Mouse (Mus musculus): ENCODE results near the gene Man2a2. TPM values are rescaled to one million over a fixed set of nuclear protein-coding genes. Genes with fewer than 3 reads are reported as not detected.
A peak's percentile ranks its signal among the peaks of the same experiment; 100 is the strongest.

The Man2a2 gene
- polyA plus RNA-seq, 1 experiment, result 40.0 TPM

DNA sequence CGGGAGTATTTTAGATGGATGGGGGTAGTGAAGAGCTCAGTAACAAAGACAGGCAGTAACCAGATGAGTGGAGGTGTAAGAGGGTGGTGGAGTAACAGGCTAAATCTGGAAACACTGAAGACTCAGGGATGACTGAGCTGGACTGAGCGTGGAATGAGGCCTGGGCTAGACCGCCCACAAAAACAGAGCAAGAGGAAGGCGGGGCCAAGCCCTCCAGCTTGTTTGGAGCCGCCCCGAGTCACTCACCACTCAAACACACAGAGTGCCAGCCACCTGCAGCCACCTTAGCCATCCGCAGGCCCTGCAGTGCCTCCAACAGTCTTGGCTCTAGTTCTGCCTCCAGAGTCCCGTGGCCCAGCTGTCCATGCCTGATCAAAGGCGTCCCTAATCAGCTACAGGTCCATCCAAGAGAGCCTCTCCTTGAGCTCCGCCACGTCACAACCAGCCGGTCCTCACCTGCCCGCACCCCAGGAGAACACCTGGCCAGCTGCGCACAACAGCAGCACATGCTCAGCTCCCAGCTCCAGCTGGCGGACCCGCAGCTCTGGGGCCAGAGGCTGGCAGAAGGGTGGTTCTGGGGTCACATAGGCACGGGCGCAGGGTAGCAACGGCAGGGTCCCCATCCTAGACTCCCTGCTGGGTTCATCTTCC is 51.2 kb downstream of the Man2a2 start:
- H3K4me1 ChIP-seq (ENCODE audit: control insufficient read depth, insufficient read depth, low read length), result no peaks in the 10 kb centered on the region
- TF ChIP-seq CTCF (IDR thresholded peaks at IDR 0.05; ENCODE audit: control insufficient read depth, insufficient read depth, low read length), result no peak
- TF ChIP-seq POLR2A (IDR thresholded peaks at IDR 0.05; ENCODE audit: borderline replicate concordance, control insufficient read depth, low read depth, low read length), result no peak
- no peak overlapping the region for H3K27ac ChIP-seq (ENCODE audit: control insufficient read depth, insufficient read depth, low read depth, low read length, poor library complexity)
- no peak overlapping the region for H3K4me3 ChIP-seq (replicated peaks; ENCODE audit: control insufficient read depth, low read depth, low read length)
- whole genome bisulfite sequencing, result 88% methylated on average over 19 of the region's 19 CpGs

DNA sequence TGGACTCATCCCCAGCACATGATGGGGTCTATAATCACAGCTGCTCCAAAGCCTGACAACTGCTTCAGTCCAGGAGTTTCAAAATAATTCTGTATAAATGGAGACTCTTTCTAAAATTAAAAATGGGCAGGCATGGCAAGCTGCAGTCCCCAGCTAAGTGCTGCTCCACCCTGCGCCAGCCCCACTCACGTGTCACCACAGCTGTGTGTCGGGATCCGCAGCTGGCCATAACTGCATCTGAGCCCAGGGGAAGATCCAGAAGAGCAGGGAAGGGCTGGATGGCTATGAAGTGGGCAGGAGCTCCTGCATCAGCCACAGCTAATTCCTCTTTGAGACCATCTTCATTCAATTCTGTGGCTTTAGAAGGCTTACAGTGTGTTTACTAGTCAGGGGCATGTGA is 52.5 kb downstream of the Man2a2 start:
- Histone ChIP-seq H3K4me1 (ENCODE audit: control insufficient read depth, insufficient read depth, low read length) (no peaks in the 10 kb centered on the region), H3K27ac (ENCODE audit: control insufficient read depth, insufficient read depth, low read depth, low read length, poor library complexity) (no peak overlapping the region), H3K4me3 (replicated peaks; ENCODE audit: control insufficient read depth, low read depth, low read length) (no peak overlapping the region)
- 92% methylated on average over 4 of the region's 4 CpGs for WGBS
- TF ChIP-seq CTCF (IDR thresholded peaks at IDR 0.05; ENCODE audit: control insufficient read depth, insufficient read depth, low read length), result no peak
- TF ChIP-seq POLR2A (IDR thresholded peaks at IDR 0.05; ENCODE audit: borderline replicate concordance, control insufficient read depth, low read depth, low read length), result 0 out of 2 replicates have a peak, but pooled peaks have one; percentile 14

DNA sequence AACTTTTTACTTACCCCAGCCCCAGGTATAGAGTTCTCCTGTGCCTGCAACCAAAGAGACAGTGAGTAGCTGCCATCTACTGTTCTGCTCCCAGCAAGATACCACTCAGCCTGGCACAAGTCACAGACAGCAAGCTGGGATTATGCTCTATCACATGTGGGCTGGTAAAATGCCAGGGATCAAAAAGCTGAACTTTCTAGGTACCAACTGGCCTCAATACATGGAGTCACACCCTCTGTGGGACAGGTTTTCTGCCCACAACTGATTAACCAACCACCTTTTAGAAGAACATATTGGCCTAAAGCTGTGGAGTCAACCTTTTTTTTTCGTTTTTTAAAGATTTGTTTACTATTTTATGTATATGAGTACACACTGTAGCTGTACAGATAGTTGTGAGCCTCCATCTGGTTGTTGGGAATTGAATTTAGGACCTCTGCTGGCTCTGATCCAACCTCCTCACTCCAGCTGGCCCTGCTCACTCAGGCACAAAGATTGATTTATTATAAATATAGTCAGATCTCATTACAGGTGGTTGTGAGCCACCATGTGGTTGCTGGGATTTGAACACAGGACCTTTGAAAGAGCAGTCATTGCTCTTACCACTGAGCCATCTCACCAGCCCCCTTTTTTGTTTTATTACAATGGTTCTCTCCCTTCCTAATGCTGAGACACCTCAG is 53.6 kb downstream of the Man2a2 start:
- WGBS, result 69% methylated on average over 1 of the region's 1 CpGs
- TF ChIP-seq POLR2A (IDR thresholded peaks at IDR 0.05; ENCODE audit: borderline replicate concordance, control insufficient read depth, low read depth, low read length) (no peak), CTCF (IDR thresholded peaks at IDR 0.05; ENCODE audit: control insufficient read depth, insufficient read depth, low read length) (no peak)
- no peak overlapping the region for H3K27ac ChIP-seq (ENCODE audit: control insufficient read depth, insufficient read depth, low read depth, low read length, poor library complexity)
- no peak overlapping the region for H3K4me3 ChIP-seq (replicated peaks; ENCODE audit: control insufficient read depth, low read depth, low read length)
- no peaks in the 10 kb centered on the region for H3K4me1 ChIP-seq (ENCODE audit: control insufficient read depth, insufficient read depth, low read length)

DNA sequence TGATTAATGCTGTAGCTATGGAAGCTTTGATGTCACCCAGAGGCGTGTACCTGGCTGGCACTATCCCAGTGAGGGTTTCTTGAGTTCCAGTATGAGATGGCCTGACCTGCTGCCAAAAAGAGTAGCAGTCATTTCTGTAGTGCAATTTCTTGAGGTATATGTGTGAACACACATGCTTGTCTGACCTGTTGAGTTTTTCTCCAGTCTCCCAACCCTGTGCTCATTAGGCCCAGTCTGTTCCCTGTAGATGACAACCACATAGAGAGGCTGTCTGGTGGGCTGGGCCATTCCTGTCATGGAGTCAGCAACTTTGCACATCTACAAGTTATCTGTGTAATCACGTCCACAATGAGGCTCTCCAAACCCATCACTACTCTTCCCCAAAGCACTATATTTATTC is 55.4 kb downstream of the Man2a2 start:
- 83% methylated on average over 2 of the region's 2 CpGs for WGBS
- Histone ChIP-seq H3K4me3 (replicated peaks; ENCODE audit: control insufficient read depth, low read depth, low read length) (no peak overlapping the region), H3K27ac (ENCODE audit: control insufficient read depth, insufficient read depth, low read depth, low read length, poor library complexity) (no peak overlapping the region), H3K4me1 (ENCODE audit: control insufficient read depth, insufficient read depth, low read length) (no peaks in the 10 kb centered on the region)
- TF ChIP-seq POLR2A (IDR thresholded peaks at IDR 0.05; ENCODE audit: borderline replicate concordance, control insufficient read depth, low read depth, low read length) (no peak), CTCF (IDR thresholded peaks at IDR 0.05; ENCODE audit: control insufficient read depth, insufficient read depth, low read length) (no peak)

DNA sequence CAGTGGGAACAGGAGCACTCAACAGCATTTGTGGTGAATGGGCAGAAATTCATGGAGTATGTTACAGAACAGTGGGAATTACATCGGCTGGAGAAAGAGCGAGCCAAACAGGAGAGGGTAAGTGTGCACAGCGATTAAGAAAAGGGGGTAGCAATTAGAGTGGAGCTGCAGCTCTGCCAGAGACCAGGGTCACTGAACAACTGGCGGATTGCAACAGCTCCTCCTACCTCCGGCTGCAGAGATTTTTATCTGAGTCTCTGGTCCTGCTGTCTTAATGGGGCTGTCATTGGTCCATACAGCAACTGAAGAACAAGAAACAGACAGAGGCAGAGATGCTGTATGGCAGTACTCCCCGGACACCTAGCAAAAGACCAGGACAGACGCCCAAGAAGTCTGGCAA is 60.4 kb downstream of the Man2a2 start:
- Histone ChIP-seq H3K4me3 (replicated peaks; ENCODE audit: control insufficient read depth, low read depth, low read length) (no peak overlapping the region), H3K27ac (ENCODE audit: control insufficient read depth, insufficient read depth, low read depth, low read length, poor library complexity) (no peak overlapping the region), H3K4me1 (ENCODE audit: control insufficient read depth, insufficient read depth, low read length) (no peaks in the 10 kb centered on the region)
- 85% methylated on average over 7 of the region's 7 CpGs for WGBS
- no peak for TF ChIP-seq POLR2A (IDR thresholded peaks at IDR 0.05; ENCODE audit: borderline replicate concordance, control insufficient read depth, low read depth, low read length)
- no peak for TF ChIP-seq CTCF (IDR thresholded peaks at IDR 0.05; ENCODE audit: control insufficient read depth, insufficient read depth, low read length)

DNA sequence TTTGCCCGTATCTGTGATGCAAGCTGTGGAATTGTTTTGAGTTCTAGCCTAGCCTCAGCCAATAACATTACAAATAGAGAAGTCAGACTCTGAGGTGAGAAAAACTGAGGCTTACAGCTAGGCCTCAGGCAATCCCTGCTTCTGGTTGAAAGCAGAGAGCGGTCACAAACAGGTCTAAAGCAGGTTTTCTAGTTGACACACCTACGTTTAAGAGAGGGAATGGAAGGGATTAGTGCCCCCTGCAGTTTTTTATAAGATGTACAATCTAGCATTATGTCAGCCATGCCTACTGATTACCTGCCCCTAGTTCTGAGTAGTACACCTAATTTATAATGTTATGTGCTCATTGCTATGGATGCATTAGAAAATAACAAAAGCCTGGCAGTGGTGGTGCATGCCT is 63.4 kb downstream of the Man2a2 start:
- Histone ChIP-seq H3K27ac (ENCODE audit: control insufficient read depth, insufficient read depth, low read depth, low read length, poor library complexity) (no peak overlapping the region), H3K4me3 (replicated peaks; ENCODE audit: control insufficient read depth, low read depth, low read length) (no peak overlapping the region), H3K4me1 (ENCODE audit: control insufficient read depth, insufficient read depth, low read length) (no peaks in the 10 kb centered on the region)
- no peak for TF ChIP-seq CTCF (IDR thresholded peaks at IDR 0.05; ENCODE audit: control insufficient read depth, insufficient read depth, low read length)
- no peak for TF ChIP-seq POLR2A (IDR thresholded peaks at IDR 0.05; ENCODE audit: borderline replicate concordance, control insufficient read depth, low read depth, low read length)
- WGBS, result 85% methylated on average over 3 of the region's 3 CpGs

DNA sequence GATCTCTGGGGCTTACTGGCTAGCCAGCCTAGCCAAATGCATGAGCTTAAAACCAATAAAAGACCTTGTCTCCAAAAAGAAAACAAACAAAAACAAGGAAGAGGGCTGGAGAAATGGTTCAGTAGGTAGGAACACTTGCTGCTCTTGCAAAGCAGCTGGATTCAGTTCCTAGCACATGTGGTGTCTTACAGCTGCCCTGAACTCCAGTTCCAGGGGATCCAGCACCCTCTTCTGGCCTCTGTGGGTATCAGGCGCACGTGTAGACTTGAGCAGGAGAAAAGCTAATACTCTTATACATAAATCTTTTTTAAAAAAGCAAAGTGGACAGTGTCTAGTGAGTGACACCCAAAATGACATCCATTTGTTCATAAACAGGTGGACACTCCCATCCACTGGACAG is 69.7 kb downstream of the Man2a2 start:
- TF ChIP-seq CTCF (IDR thresholded peaks at IDR 0.05; ENCODE audit: control insufficient read depth, insufficient read depth, low read length) (peak; percentile 29; the same call in 1 of the 2 replicates), POLR2A (IDR thresholded peaks at IDR 0.05; ENCODE audit: borderline replicate concordance, control insufficient read depth, low read depth, low read length) (no peak)
- H3K4me3 ChIP-seq (replicated peaks; ENCODE audit: control insufficient read depth, low read depth, low read length), result no peak overlapping the region
- 90% methylated on average over 2 of the region's 2 CpGs for whole genome bisulfite sequencing
- no peaks in the 10 kb centered on the region for H3K4me1 ChIP-seq (ENCODE audit: control insufficient read depth, insufficient read depth, low read length)
- H3K27ac ChIP-seq (ENCODE audit: control insufficient read depth, insufficient read depth, low read depth, low read length, poor library complexity), result no peak overlapping the region

DNA sequence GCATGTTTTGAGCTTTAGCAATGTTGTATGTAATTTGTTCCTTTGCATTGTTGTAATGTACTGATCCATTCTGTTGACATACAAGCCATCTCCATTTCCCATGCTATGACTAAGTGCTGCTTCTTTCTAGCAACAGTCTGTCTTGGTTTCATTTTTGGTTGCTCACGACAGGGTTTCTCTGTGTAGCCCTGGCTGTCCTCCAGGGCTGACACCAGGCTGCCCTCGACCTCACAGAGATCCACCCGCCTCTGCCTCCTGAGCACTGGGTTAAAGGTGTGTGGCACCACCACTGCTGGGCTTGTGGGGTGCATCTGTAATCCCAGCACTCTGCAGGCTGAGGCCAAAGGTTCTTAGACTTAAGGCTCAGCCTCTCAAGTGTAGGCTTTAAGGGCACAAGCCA is 71.6 kb downstream of the Man2a2 start:
- no peak overlapping the region for H3K4me3 ChIP-seq (replicated peaks; ENCODE audit: control insufficient read depth, low read depth, low read length)
- TF ChIP-seq POLR2A (IDR thresholded peaks at IDR 0.05; ENCODE audit: borderline replicate concordance, control insufficient read depth, low read depth, low read length) (no peak), CTCF (IDR thresholded peaks at IDR 0.05; ENCODE audit: control insufficient read depth, insufficient read depth, low read length) (no peak)

More for the DNA sequence above, 71.6 kb downstream of the Man2a2 start:
- H3K4me1 ChIP-seq (ENCODE audit: control insufficient read depth, insufficient read depth, low read length), result no peaks in the 10 kb centered on the region
- H3K27ac ChIP-seq (ENCODE audit: control insufficient read depth, insufficient read depth, low read depth, low read length, poor library complexity), result no peak overlapping the region
- 61% methylated on average over 3 of the region's 3 CpGs for WGBS

Other genes starting within 250 kb of the Man2a2 start
- 33.7 and 51.6 TPM in 2 replicates for gene Sema4b, start 184.5 kb downstream of the Man2a2 start, polyA plus RNA-seq (2011; ENCODE audit: insufficient read depth, insufficient read length, low replicate concordance, missing spikeins)
- gene Cib1, start 138.6 kb downstream of the Man2a2 start, polyA plus RNA-seq (2011; ENCODE audit: insufficient read depth, insufficient read length, low replicate concordance, missing spikeins), result 81.7 and 82.5 TPM in 2 replicates
- 1.1 and 1.8 TPM in 2 replicates for gene Gdpgp1, start 138.5 kb downstream of the Man2a2 start, polyA plus RNA-seq (2011; ENCODE audit: insufficient read depth, insufficient read length, low replicate concordance, missing spikeins)
- not detected in 2 replicates for gene Ttll13, start 125.0 kb downstream of the Man2a2 start, polyA plus RNA-seq (2011; ENCODE audit: insufficient read depth, insufficient read length, low replicate concordance, missing spikeins)
- 12.7 and 26.8 TPM in 2 replicates for gene Ngrn, start 110.2 kb downstream of the Man2a2 start, polyA plus RNA-seq (2011; ENCODE audit: insufficient read depth, insufficient read length, low replicate concordance, missing spikeins)
- 11.0 and 24.0 TPM in 2 replicates for gene Vps33b, start 101.7 kb downstream of the Man2a2 start, polyA plus RNA-seq (2011; ENCODE audit: insufficient read depth, insufficient read length, low replicate concordance, missing spikeins)
- 165 and 172 TPM in 2 replicates for gene Prc1, start 76.9 kb downstream of the Man2a2 start, polyA plus RNA-seq (2011; ENCODE audit: insufficient read depth, insufficient read length, low replicate concordance, missing spikeins)
- gene Rccd1, start 46.9 kb downstream of the Man2a2 start, polyA plus RNA-seq (2011; ENCODE audit: insufficient read depth, insufficient read length, low replicate concordance, missing spikeins), result 7.6 and 11.3 TPM in 2 replicates
- gene Unc45a, start 30.4 kb downstream of the Man2a2 start, polyA plus RNA-seq (2011; ENCODE audit: insufficient read depth, insufficient read length, low replicate concordance, missing spikeins), result 10.8 and 43.9 TPM in 2 replicates
- gene Hddc3, start 28.3 kb downstream of the Man2a2 start, polyA plus RNA-seq (2011; ENCODE audit: insufficient read depth, insufficient read length, low replicate concordance, missing spikeins), result 5.0 and 16.2 TPM in 2 replicates
- 143 and 311 TPM in 2 replicates for gene Fes, start 16.6 kb upstream of the Man2a2 start, polyA plus RNA-seq (2011; ENCODE audit: insufficient read depth, insufficient read length, low replicate concordance, missing spikeins)
- 22.2 and 31.0 TPM in 2 replicates for gene Furin, start 34.1 kb upstream of the Man2a2 start, polyA plus RNA-seq (2011; ENCODE audit: insufficient read depth, insufficient read length, low replicate concordance, missing spikeins)
- 37.0 and 75.0 TPM in 2 replicates for gene Blm, start 163.7 kb upstream of the Man2a2 start, polyA plus RNA-seq (2011; ENCODE audit: insufficient read depth, insufficient read length, low replicate concordance, missing spikeins)